Mouse (Mus musculus) spleen, postnatal 14 days (tissue): ENCODE measurements around the gene Cyp3a13.
"Not testable (repeated sequence)": the region's sequence is repeated elsewhere in the genome, so short reads cannot be mapped to it uniquely, and the experiment has no call there.

ENCODE experiments used
- DNase-seq, 2 experiments: peaks; one replicate each; pipeline ENCODE4 v3.0.0; 2021 to 2022; ENCODE audit warnings: low spot score in 2 of 2

The Cyp3a13 gene

GRCm38 (mm10) chr5:137921532-137921931 lies at the start of gene Cyp3a13:
Gene Cyp3a13 (minus strand): TSS chr5:137921619.
- no peak for DNase-seq

- no peak for DNase-seq
These were observed 45.1 kb upstream of the Cyp3a13 start for GRCm38 (mm10) chr5:137966492-137966891.

GRCm38 (mm10) chr5:137962945-137963344 lies 41.5 kb upstream of the Cyp3a13 start, which contains the start of gene Gjc3:
Gene Gjc3 (minus strand): TSS chr5:137963098.
- no peak for DNase-seq

GRCm38 (mm10) chr5:137956404-137956803 lies 35.0 kb upstream of the Cyp3a13 start:
- no peak for DNase-seq

DNA sequence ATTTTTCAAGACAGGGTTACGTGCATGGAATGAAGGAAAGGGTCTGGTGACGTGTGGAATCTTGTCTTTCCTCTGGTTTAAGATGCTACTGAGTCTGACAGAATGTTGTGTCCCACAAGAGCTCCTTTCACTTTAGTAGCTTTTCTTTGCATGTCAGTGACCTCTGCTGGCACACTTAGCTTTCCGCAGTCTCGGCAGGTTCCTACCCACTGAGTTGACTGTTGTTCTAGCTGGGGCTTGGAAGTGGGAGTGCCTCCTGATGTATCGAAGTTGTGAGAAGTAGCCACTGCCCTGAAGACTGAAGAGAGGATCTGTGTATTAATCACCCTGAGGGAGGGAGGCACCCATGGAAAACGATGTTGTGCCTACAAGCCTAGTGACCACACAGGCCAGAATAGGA lies 29.8 kb upstream of the Cyp3a13 start:
- no peak for DNase-seq

DNA sequence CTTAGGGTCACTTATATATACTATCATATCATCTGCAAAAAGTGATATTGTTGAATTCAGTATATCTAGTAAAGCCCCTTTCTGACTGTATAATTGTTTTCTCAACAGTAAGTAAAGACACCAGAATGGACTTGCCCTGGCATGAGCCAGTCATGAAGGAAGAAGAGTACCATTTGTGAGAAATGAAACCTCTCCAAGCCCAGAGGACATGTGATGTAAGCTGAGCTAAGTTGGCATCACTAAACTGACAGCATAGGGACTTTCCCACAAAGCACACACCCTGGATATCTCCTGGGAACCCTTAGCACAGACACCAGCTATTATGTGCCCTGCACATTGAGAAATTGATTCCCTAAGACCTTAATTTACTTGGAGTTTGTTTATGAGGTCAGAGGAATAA lies 25.9 kb upstream of the Cyp3a13 start:
- DNase-seq: no peak

DNA sequence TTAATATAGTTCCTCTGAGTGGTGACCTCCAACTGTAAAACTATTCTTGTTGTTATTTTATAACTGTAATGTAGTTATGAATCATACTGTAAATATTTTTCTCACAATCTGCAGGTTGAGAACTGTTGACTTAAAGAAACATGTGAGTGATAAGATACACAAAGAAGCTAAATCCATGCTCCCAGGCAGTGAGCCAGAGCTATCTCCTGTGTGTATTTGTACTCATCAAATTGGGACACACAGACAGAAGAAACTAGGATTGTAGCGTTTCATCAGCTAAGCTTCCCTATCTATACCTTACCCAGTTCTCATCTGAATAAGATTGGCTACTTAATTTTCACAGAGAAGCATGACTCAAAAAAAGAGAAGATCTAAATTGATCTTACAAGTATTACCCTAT lies 21.7 kb upstream of the Cyp3a13 start:
- no peak for DNase-seq

GRCm38 (mm10) chr5:137940948-137941347 lies 19.5 kb upstream of the Cyp3a13 start:
- no peak for DNase-seq

GRCm38 (mm10) chr5:137937238-137937637 lies 15.8 kb upstream of the Cyp3a13 start:
- DNase-seq: no peak

DNA sequence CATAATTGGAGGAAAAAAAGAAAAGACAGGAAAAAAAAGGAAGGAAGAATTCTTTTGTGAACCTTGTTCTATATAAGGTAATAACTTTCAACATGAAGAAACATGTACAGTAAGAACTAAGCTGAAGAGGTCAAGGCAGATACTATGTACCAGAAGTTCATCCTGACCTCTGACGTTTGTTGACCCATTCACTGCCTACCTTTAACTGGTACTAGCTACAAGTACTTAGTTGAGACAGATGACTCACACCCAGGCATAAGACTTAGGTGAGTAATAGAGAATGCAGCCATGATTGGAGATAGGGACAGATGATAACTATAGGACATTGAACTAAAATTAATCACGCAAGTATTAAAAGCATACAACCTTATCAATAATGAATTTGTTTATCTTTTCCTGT lies 15.1 kb upstream of the Cyp3a13 start:
- no peak for DNase-seq

GRCm38 (mm10) chr5:137933934-137934333 lies 12.5 kb upstream of the Cyp3a13 start:
- DNase-seq: not testable (repeated sequence)

GRCm38 (mm10) chr5:137928439-137928838 lies 7.0 kb upstream of the Cyp3a13 start:
- DNase-seq: no peak

DNA sequence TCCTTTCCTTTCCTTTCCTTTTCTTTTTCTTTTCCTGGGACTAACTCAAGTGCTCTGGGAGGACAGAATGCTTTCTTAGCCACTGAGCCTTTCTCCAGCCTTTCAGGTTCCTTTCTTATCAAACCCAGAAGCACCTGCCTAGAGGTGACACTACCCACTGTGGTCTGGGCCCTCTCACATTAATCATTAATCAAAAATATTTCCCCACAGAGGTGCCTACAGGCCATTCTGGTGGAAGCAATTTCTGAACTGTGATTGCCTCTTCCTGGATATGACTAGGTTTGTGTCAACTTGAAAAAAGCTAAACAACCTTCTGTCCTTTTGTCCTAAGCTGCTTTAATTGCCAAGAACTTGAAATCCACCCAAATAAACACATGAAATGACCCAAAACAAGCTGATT lies 752 bp upstream of the Cyp3a13 start:
- no peak for DNase-seq

DNA sequence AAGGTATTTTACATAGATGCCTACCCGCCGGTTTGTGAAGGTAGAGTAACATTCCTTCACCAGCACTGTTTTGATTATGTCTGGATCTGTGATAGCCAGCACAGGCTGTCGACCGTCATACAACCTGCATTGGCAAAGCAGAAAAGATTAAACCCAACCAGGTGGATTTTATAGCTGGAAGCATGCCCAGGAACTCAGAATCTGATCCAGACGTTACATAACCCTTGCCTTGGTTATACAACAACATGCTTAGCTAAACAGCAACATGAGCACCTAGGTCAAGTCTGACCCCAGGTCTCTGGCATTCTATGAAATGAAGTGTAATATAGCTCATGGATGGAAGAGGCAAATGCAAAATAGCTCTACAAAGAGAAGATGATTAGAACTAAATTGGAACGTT lies 5.9 kb downstream of the Cyp3a13 start:
- no peak for DNase-seq

GRCm38 (mm10) chr5:137914508-137914907 lies 6.9 kb downstream of the Cyp3a13 start:
- DNase-seq: no peak

GRCm38 (mm10) chr5:137909564-137910262 lies 11.7 kb downstream of the Cyp3a13 start:
- no peak for DNase-seq

GRCm38 (mm10) chr5:137897812-137898211 lies 23.6 kb downstream of the Cyp3a13 start:
- no peak for DNase-seq

GRCm38 (mm10) chr5:137892954-137893353 lies 28.5 kb downstream of the Cyp3a13 start:
- DNase-seq: no peak

DNA sequence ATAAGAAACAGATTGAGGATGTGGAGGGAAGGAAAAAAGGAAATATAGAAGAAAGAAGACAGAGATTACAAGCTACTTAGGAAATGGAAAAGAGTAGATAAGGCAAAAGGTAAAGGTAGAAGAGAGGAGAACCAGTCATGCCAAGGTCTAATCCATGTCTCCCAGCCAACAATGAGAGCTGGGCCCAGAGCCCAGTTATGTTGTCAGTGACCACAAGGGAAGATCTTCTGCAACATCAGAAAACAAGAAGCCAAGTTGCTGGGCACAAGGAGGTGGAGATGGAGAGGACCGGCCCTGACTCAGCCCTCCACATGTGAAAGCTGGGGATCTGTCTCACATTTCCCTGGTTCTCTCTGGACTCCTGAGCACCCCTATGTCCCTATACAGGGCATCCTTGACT lies 33.8 kb downstream of the Cyp3a13 start:
- DNase-seq: no peak

DNA sequence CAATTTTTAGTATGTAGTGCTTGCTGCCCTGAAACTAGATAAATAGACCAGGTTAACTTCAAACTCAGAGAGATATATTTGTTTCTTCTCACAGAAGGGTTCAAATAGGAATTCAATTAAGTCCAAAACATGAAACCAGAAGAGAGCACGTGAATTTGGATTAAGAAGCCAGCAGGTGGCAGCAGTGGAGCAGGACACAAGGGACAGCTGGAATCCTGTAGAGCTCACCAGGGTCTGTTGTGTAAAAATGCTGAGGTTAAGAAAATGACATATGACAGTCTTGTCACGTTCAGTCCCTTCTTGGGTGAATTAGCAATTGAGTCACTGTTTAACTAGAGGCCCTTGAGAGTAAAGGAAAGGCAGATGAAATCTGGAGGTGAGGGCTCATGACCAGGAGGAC lies 35.5 kb downstream of the Cyp3a13 start:
- DNase-seq: no peak

DNA sequence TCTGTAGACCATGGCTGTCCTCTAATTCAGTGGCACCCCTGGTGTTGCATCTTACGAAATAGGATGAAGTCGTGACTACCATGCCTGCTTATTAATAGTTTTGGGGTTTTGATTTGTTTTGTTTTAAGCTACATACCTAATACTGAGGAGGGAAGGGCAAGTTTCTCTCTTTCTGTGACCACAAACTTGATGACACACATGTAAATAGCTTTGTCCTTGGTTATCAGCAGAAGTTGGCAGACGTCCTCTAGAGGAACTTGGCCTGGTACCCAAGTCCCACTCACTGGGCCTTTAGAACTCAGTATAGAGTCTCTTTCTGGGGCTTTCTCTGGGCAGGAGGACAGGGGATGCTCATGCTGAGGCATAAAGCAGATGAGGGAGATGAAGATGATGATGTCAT lies 38.1 kb downstream of the Cyp3a13 start:
- DNase-seq: no peak

GRCm38 (mm10) chr5:137882922-137883321 lies 38.5 kb downstream of the Cyp3a13 start:
- no peak for DNase-seq

GRCm38 (mm10) chr5:137877860-137878259 lies 43.6 kb downstream of the Cyp3a13 start:
- peak in 1 of 2 experiments; percentile 18 for DNase-seq

DNA sequence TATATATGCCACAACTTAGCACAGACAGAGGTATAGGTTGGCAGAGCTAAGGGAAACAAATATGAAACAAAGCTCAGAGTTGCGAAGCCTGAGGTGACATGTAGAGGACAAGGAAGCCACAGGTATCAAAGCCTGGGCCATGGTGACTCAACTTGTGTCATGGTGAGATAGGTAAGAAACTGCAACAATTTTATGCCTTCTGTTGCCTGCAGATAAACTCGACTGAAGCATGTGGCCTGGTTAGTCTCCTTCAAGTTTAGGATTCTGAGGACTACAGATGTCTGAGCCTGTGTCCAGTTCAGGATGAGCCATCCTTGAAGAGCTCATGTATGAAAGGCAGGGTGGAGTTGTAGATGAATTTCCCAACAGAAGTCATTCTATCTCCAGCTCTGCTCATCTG lies 46.4 kb downstream of the Cyp3a13 start:
- no peak for DNase-seq
